Mouse (Mus musculus) forebrain, embryonic 16.5 days (tissue): ENCODE data around the gene Ppp1r11. TPM values are rescaled to one million over a fixed set of nuclear protein-coding genes. Genes with fewer than 3 reads are reported as not detected.

Experiments
- ATAC-seq: fragments of 200-750 bp; cut with Nextera tagmentation; 2 replicates; pipeline ENCODE4 v1.8.0; 2017; ENCODE audit warnings: mild to moderate bottlenecking, moderate library complexity
- H3K27ac ChIP-seq: fragments of 300-500 bp; sonication (generic); 2 replicates; pipeline ENCODE4 v1.5.1; 2014; ENCODE audit warnings: low read length, control low read depth
- H3K27me3 ChIP-seq: fragments of 300-500 bp; sonication (generic); replicated peaks from 2 replicates; pipeline ENCODE4 v1.6.1; 2014; ENCODE audit warnings: low read length; ENCODE audit not compliant: control insufficient read depth, insufficient read depth
- H3K36me3 ChIP-seq: fragments of 300-500 bp; sonication (generic); 2 replicates; pipeline ENCODE4 v1.6.1; 2014; ENCODE audit not compliant: control insufficient read depth, insufficient read depth
- H3K4me1 ChIP-seq: fragments of 300-500 bp; sonication (generic); replicated peaks from 2 replicates; pipeline ENCODE4 v1.6.1; 2014; ENCODE audit warnings: low read length; ENCODE audit not compliant: control insufficient read depth, insufficient read depth
- H3K4me2 ChIP-seq: fragments of 300-500 bp; sonication (generic); 2 replicates; pipeline ENCODE4 v1.6.1; 2014; ENCODE audit warnings: mild to moderate bottlenecking, low read length, control low read depth
- H3K4me3 ChIP-seq: fragments of 300-500 bp; sonication (generic); replicated peaks from 2 replicates; pipeline ENCODE4 v1.5.1; 2014; ENCODE audit warnings: mild to moderate bottlenecking, low read length, control low read depth
- H3K9ac ChIP-seq: fragments of 300-500 bp; sonication (generic); replicated peaks from 2 replicates; pipeline ENCODE4 v1.6.1; 2014; ENCODE audit warnings: low read depth, low read length, control low read depth
- H3K9me3 ChIP-seq: fragments of 300-500 bp; sonication (generic); 2 replicates; pipeline ENCODE4 v1.6.1; 2016; ENCODE audit warnings: low read length; ENCODE audit not compliant: control insufficient read depth
- WGBS: fragments of 180-500 bp; shearing (Covaris S2); extraction: QIAGEN DNeasy Blood & Tissue Kit; methylation state at CpG from one replicate; pipeline ENCODE4 v1.1.7; 2014; 5-methylcytosine and 5-hydroxymethylcytosine counted together
- polyA plus RNA-seq: library from polyadenylated mRNA; unstranded; fragments of >200 nt; fragmentation: Nextera tagmentation; extraction: Ambion mirVana; gene quantifications from 2 replicates; pipeline ENCODE4 v1.2.1, GENCODE M21; 2015

The Ppp1r11 gene
- polyA plus RNA-seq, 1 experiment from 2014 or later, result 146 TPM

- Histone ChIP-seq H3K4me2 (no peak overlapping the region), H3K4me3 (no peak overlapping the region), H3K9me3 (no peaks in the 10 kb centered on the region), H3K9ac (no peak overlapping the region), H3K4me1 (no peaks in the 10 kb centered on the region), H3K27ac (no peak overlapping the region), H3K27me3 (no peaks in the 10 kb centered on the region), H3K36me3 (no peaks in the 10 kb centered on the region)
- ATAC-seq, result no peak
- 40% methylated on average over 1 of the region's 1 CpGs for WGBS
Measured at GRCm38 (mm10) chr17:36908235-36908634, 43.3 kb downstream of the Ppp1r11 start.

- Histone ChIP-seq H3K4me3 (no peak overlapping the region), H3K27me3 (no peaks in the 10 kb centered on the region), H3K9ac (no peak overlapping the region), H3K4me2 (no peak overlapping the region), H3K4me1 (no peaks in the 10 kb centered on the region), H3K27ac (no peak overlapping the region), H3K9me3 (no peaks in the 10 kb centered on the region), H3K36me3 (no peaks in the 10 kb centered on the region)
- 59% methylated on average over 3 of the region's 3 CpGs for WGBS
- no peak for ATAC-seq
Measured at GRCm38 (mm10) chr17:36903651-36904050, 47.9 kb downstream of the Ppp1r11 start.

- Histone ChIP-seq H3K27me3 (no peaks in the 10 kb centered on the region), H3K4me3 (no peak overlapping the region), H3K4me1 (no peaks in the 10 kb centered on the region), H3K9me3 (no peaks in the 10 kb centered on the region), H3K9ac (no peak overlapping the region), H3K36me3 (no peaks in the 10 kb centered on the region), H3K4me2 (no peak overlapping the region), H3K27ac (no peak overlapping the region)
- no peak for ATAC-seq
- 59% methylated on average over 1 of the region's 1 CpGs for WGBS
Measured at GRCm38 (mm10) chr17:36900691-36901090, 50.9 kb downstream of the Ppp1r11 start.

GRCm38 (mm10) chr17:36900001-36900400 lies 51.5 kb downstream of the Ppp1r11 start:
- H3K9me3 ChIP-seq, result no peaks in the 10 kb centered on the region
- ATAC-seq, result no peak
- H3K27ac ChIP-seq, result no peak overlapping the region
- H3K9ac ChIP-seq, result no peak overlapping the region
- no peaks in the 10 kb centered on the region for H3K4me1 ChIP-seq
- H3K27me3 ChIP-seq, result no peaks in the 10 kb centered on the region
- no peaks in the 10 kb centered on the region for H3K36me3 ChIP-seq
- 80% methylated on average over 5 of the region's 5 CpGs for WGBS
- H3K4me3 ChIP-seq, result no peak overlapping the region
- H3K4me2 ChIP-seq, result no peak overlapping the region

- Histone ChIP-seq H3K36me3 (no peaks in the 10 kb centered on the region), H3K9ac (no peak overlapping the region)
- WGBS, result 75% methylated on average over 4 of the region's 4 CpGs
Measured at GRCm38 (mm10) chr17:36899376-36899775, 52.2 kb downstream of the Ppp1r11 start.

More at GRCm38 (mm10) chr17:36899376-36899775, 52.2 kb downstream of the Ppp1r11 start:
- Histone ChIP-seq H3K4me1 (no peaks in the 10 kb centered on the region), H3K27me3 (no peaks in the 10 kb centered on the region), H3K9me3 (no peaks in the 10 kb centered on the region), H3K4me2 (no peak overlapping the region), H3K27ac (no peak overlapping the region), H3K4me3 (no peak overlapping the region)
- no peak for ATAC-seq

Other genes starting within 250 kb of the Ppp1r11 start
- gene H2-M10.5, start 178.8 kb downstream of the Ppp1r11 start, polyA plus RNA-seq, result not detected in 2 replicates
- not detected in 2 replicates for gene H2-M10.6, start 139.6 kb downstream of the Ppp1r11 start, polyA plus RNA-seq
- 33.1 and 38.2 TPM in 2 replicates for gene Trim26, start 114.6 kb downstream of the Ppp1r11 start, polyA plus RNA-seq
- 0.25 and 0.31 TPM in 2 replicates for gene Trim15, start 84.5 kb downstream of the Ppp1r11 start, polyA plus RNA-seq
- gene Trim10, start 82.2 kb downstream of the Ppp1r11 start, polyA plus RNA-seq, result 1.1 and 1.7 TPM in 2 replicates
- gene Trim40, start 61.6 kb downstream of the Ppp1r11 start, polyA plus RNA-seq, result not detected in 2 replicates
- gene Trim31, start 53.6 kb downstream of the Ppp1r11 start, polyA plus RNA-seq, result not detected in 2 replicates
- 0.87 and 1.1 TPM in 2 replicates for gene Rnf39, start 8.8 kb downstream of the Ppp1r11 start, polyA plus RNA-seq
- 58.9 and 66.9 TPM in 2 replicates for gene Znrd1, start 6.8 kb upstream of the Ppp1r11 start, polyA plus RNA-seq
- gene Znrd1as, start 6.9 kb upstream of the Ppp1r11 start, polyA plus RNA-seq, result 4.8 and 5.1 TPM in 2 replicates
- gene 2410137M14Rik, start 29.5 kb upstream of the Ppp1r11 start, polyA plus RNA-seq, result 0.25 TPM in 1 of 2 replicates, not detected in the other
- 1.6 and 2.3 TPM in 2 replicates for gene H2-M5, start 37.8 kb upstream of the Ppp1r11 start, polyA plus RNA-seq
- gene Zfp57, start 49.4 kb upstream of the Ppp1r11 start, polyA plus RNA-seq, result 351 and 383 TPM in 2 replicates
- 1.9 and 2.9 TPM in 2 replicates for gene Mog, start 71.7 kb upstream of the Ppp1r11 start, polyA plus RNA-seq
- gene Gabbr1, start 94.2 kb upstream of the Ppp1r11 start, polyA plus RNA-seq, result 46.0 and 58.6 TPM in 2 replicates
- gene Olfr90, start 136.8 kb upstream of the Ppp1r11 start, polyA plus RNA-seq, result not detected in 2 replicates
- gene Olfr91, start 146.5 kb upstream of the Ppp1r11 start, polyA plus RNA-seq, result not detected in 2 replicates
- not detected in 2 replicates for gene Olfr92, start 168.3 kb upstream of the Ppp1r11 start, polyA plus RNA-seq
- gene Olfr93, start 209.8 kb upstream of the Ppp1r11 start, polyA plus RNA-seq, result not detected in 2 replicates
- gene Ubd, start 242.2 kb upstream of the Ppp1r11 start, polyA plus RNA-seq, result not detected in 2 replicates
- gene Olfr94, start 249.3 kb upstream of the Ppp1r11 start, polyA plus RNA-seq, result not detected in 2 replicates